In genomic region chr7:110305486-110305885, GRCm38 (mm10) we compare ENCODE assay signal across 22 mouse cellular contexts.
A peak's percentile ranks its signal among the peaks of the same experiment; 100 is the strongest.
DNase-seq lines count a peak whose midpoint lies in the region; ATAC-seq and TF ChIP-seq lines count a peak whose summit lies in the region.
"Had no signal": no experiment of that assay in that cellular context is flagged by ENCODE, and none has a peak within 500 bp of the region (broad histone marks: within the 10 kb centered on the region; RNA-seq: fewer than 3 reads in every experiment).

No protein-coding gene starts in this region.

- H3K9ac ChIP-seq in kidney, postnatal 0 days (ENCODE audit: low read depth, low read length): no peak overlapping the region
- no peak overlapping the region for H3K9ac ChIP-seq in midbrain, embryonic 14.5 days (replicated peaks; ENCODE audit: low read length)
- H3K9ac ChIP-seq in liver, postnatal 0 days (replicated peaks): no peak overlapping the region
- H3K9ac ChIP-seq: embryonic facial prominence, embryonic 13.5 days; forebrain, embryonic 12.5 days; hindbrain, embryonic 12.5 days had no signal

- TF ChIP-seq EP300 in liver, postnatal 0 days (IDR thresholded peaks at IDR 0.05; ENCODE audit: low read depth): no peak

- H3K27ac ChIP-seq in heart, embryonic 10.5 days: no peak overlapping the region
- no peak overlapping the region for H3K27ac ChIP-seq in kidney, adult 2 months (ENCODE audit: insufficient read depth, low read depth, low read length)
- 0 out of 2 replicates have a peak overlapping the region, but pooled peaks have one; percentile 25 for H3K27ac ChIP-seq in kidney, postnatal 0 days
- no peak overlapping the region for H3K27ac ChIP-seq in midbrain, embryonic 14.5 days (replicated peaks; ENCODE audit: low read depth, low read length)
- H3K27ac ChIP-seq in liver, postnatal 0 days (ENCODE audit: low read depth): no peak overlapping the region
- H3K27ac ChIP-seq: embryonic facial prominence, embryonic 13.5 days; forebrain, embryonic 12.5 days; hindbrain, embryonic 12.5 days had no signal

- H3K27me3 ChIP-seq in heart, embryonic 10.5 days (ENCODE audit: insufficient read depth, poor library complexity, severe bottlenecking): no peaks in the 10 kb centered on the region
- no peaks in the 10 kb centered on the region for H3K27me3 ChIP-seq in kidney, adult 2 months (replicated peaks; ENCODE audit: control insufficient read depth, insufficient read depth, low read length)
- no peaks in the 10 kb centered on the region for H3K27me3 ChIP-seq in kidney, postnatal 0 days (ENCODE audit: insufficient read depth, low read length)
- H3K27me3 ChIP-seq in midbrain, embryonic 14.5 days (ENCODE audit: control insufficient read depth, insufficient read depth, low read length): no peaks in the 10 kb centered on the region
- no peaks in the 10 kb centered on the region for H3K27me3 ChIP-seq in liver, postnatal 0 days (ENCODE audit: insufficient read depth, low read length)
- H3K27me3 ChIP-seq: CH12.LX; embryonic facial prominence, embryonic 13.5 days; forebrain, embryonic 12.5 days; hindbrain, embryonic 12.5 days; Patski had no signal

- peaks cover 18% of the 10 kb centered on the region for H3K4me1 ChIP-seq in heart, embryonic 10.5 days
- peaks cover 13% of the 10 kb centered on the region; the same call in 1 of the 2 replicates for H3K4me1 ChIP-seq in kidney, adult 2 months (ENCODE audit: control insufficient read depth, insufficient read depth, low read length)
- H3K4me1 ChIP-seq in kidney, postnatal 0 days (replicated peaks; ENCODE audit: insufficient read depth, low read length): no peaks in the 10 kb centered on the region
- H3K4me1 ChIP-seq in midbrain, embryonic 14.5 days (ENCODE audit: control insufficient read depth, insufficient read depth, low read length): no peaks in the 10 kb centered on the region
- H3K4me1 ChIP-seq in liver, postnatal 0 days (ENCODE audit: insufficient read depth): no peaks in the 10 kb centered on the region
- H3K4me1 ChIP-seq: embryonic facial prominence, embryonic 13.5 days; forebrain, embryonic 12.5 days; hindbrain, embryonic 12.5 days had no signal

- peak; percentile 86 for DNase-seq in heart, adult 11 months
- no peak for DNase-seq in heart, embryonic 10.5 days (ENCODE audit: low spot score)
- peak; percentile 89 for DNase-seq in kidney, adult 2 months
- DNase-seq in kidney, postnatal 10 days: no peak
- DNase-seq in kidney, postnatal 0 days (ENCODE audit: low spot score): no peak
- DNase-seq in skeletal muscle tissue, adult 2 months (ENCODE audit: low read depth, low spot score): peak; percentile 30
- no peak for DNase-seq in midbrain, embryonic 14.5 days
- no peak for DNase-seq in liver, postnatal 0 days
- DNase-seq: adrenal gland, postnatal 14 days; cerebellum, adult 18-20 months; cerebellum, adult 9-11 months; cerebellum, postnatal 36 days; gastrocnemius, postnatal 10 days; heart, postnatal 10 days; heart, postnatal 4 days had no signal

- peaks cover 38% of the 10 kb centered on the region for H3K36me3 ChIP-seq in heart, embryonic 10.5 days
- no peaks in the 10 kb centered on the region for H3K36me3 ChIP-seq in kidney, adult 2 months (ENCODE audit: control insufficient read depth, insufficient read depth, low read length)
- H3K36me3 ChIP-seq in kidney, postnatal 0 days (ENCODE audit: insufficient read depth, low read length): peaks cover 13% of the 10 kb centered on the region
- H3K36me3 ChIP-seq in midbrain, embryonic 14.5 days (ENCODE audit: control insufficient read depth, insufficient read depth, low read length): peaks cover 47% of the 10 kb centered on the region
- H3K36me3 ChIP-seq in liver, postnatal 0 days (replicated peaks; ENCODE audit: insufficient read depth, low read length): peaks cover 7% of the 10 kb centered on the region

- ATAC-seq in kidney, postnatal 0 days (replicated peaks; ENCODE audit: low FRiP score, low read depth): peak; percentile 85
- ATAC-seq in midbrain, embryonic 14.5 days (ENCODE audit: low FRiP score, low TSS enrichment): no peak
- no peak for ATAC-seq in liver, postnatal 0 days
- ATAC-seq: activated CD4-positive, CD25-positive, alpha-beta regulatory T cell, adult 4 months; forebrain, embryonic 16.5 days; Patski had no signal

- TF ChIP-seq CTCF in kidney, adult 2 months (conservative IDR thresholded peaks at IDR 0.05; ENCODE audit: insufficient read depth, insufficient read length, low read depth, low read length): no peak
- TF ChIP-seq CTCF in kidney, postnatal 0 days (IDR thresholded peaks at IDR 0.05; ENCODE audit: low read depth): no peak
- TF ChIP-seq CTCF in liver, postnatal 0 days (IDR thresholded peaks at IDR 0.05; ENCODE audit: low read depth): no peak

- WGBS in heart, embryonic 10.5 days: 89% methylated on average over 4 of the region's 4 CpGs
- WGBS in kidney, adult 2 months: 65% methylated on average over 4 of the region's 4 CpGs
- WGBS in kidney, postnatal 0 days: 85% methylated on average over 4 of the region's 4 CpGs
- 97% methylated on average over 4 of the region's 4 CpGs for WGBS in midbrain, embryonic 14.5 days
- 83% methylated on average over 4 of the region's 4 CpGs for WGBS in liver, postnatal 0 days (ENCODE audit: insufficient replicate concordance)

- no peak overlapping the region for H3K4me3 ChIP-seq in heart, embryonic 10.5 days
- H3K4me3 ChIP-seq in kidney, adult 2 months (ENCODE audit: insufficient read depth, low read depth, low read length): no peak overlapping the region
- no peak overlapping the region for H3K4me3 ChIP-seq in kidney, postnatal 0 days (replicated peaks; ENCODE audit: low read depth, low read length)
- H3K4me3 ChIP-seq in midbrain, embryonic 14.5 days (replicated peaks; ENCODE audit: low read depth, low read length): no peak overlapping the region
- H3K4me3 ChIP-seq in liver, postnatal 0 days (ENCODE audit: low read depth, low read length): no peak overlapping the region
- H3K4me3 ChIP-seq: embryonic facial prominence, embryonic 13.5 days; forebrain, embryonic 12.5 days; hindbrain, embryonic 12.5 days had no signal

- H3K4me2 ChIP-seq in kidney, postnatal 0 days (ENCODE audit: low read length): no peak overlapping the region
- H3K4me2 ChIP-seq in midbrain, embryonic 14.5 days (ENCODE audit: low read length): no peak overlapping the region
- H3K4me2 ChIP-seq in liver, postnatal 0 days (ENCODE audit: low read depth, low read length): no peak overlapping the region
- H3K4me2 ChIP-seq: embryonic facial prominence, embryonic 13.5 days; forebrain, embryonic 12.5 days; hindbrain, embryonic 12.5 days had no signal

- TF ChIP-seq POLR2A in kidney, adult 2 months (IDR thresholded peaks at IDR 0.05; ENCODE audit: low read depth, low read length): no peak

- no peaks in the 10 kb centered on the region for H3K9me3 ChIP-seq in heart, embryonic 10.5 days
- H3K9me3 ChIP-seq in kidney, postnatal 0 days (replicated peaks; ENCODE audit: low read length): no peaks in the 10 kb centered on the region
- no peaks in the 10 kb centered on the region for H3K9me3 ChIP-seq in midbrain, embryonic 14.5 days (ENCODE audit: control insufficient read depth, low read length)
- no peaks in the 10 kb centered on the region for H3K9me3 ChIP-seq in liver, postnatal 0 days (ENCODE audit: low read length)
- H3K9me3 ChIP-seq: embryonic facial prominence, embryonic 13.5 days; forebrain, embryonic 12.5 days; hindbrain, embryonic 12.5 days had no signal

Comparison
In these comparisons a context has a peak if more than half of its experiments do, and no peak if none do; other contexts are left out.
1. DNase-seq: peak in heart, adult 11 months (single experiment), kidney, adult 2 months (single experiment) and skeletal muscle tissue, adult 2 months (single experiment); none in heart, embryonic 10.5 days (single experiment), kidney, postnatal 10 days (single experiment), kidney, postnatal 0 days (single experiment), midbrain, embryonic 14.5 days (single experiment) and liver, postnatal 0 days (single experiment).